Mouse (Mus musculus) stomach, embryonic 14.5 days (tissue): Measurements from ENCODE around the gene Luzp4. TPM values are rescaled to one million over a fixed set of nuclear protein-coding genes. Genes with fewer than 3 reads are reported as not detected.
"Not testable (repeated sequence)": the region's sequence is repeated elsewhere in the genome, so short reads cannot be mapped to it uniquely, and the experiment has no call there.

Source experiments
- ATAC-seq: fragments of 200-750 bp; cut with Nextera tagmentation; 2 replicates; pipeline ENCODE4 v1.8.0; 2017; ENCODE audit warnings: low read depth, moderate TSS enrichment; ENCODE audit not compliant: insufficient number of reproducible peaks, insufficient read depth, low FRiP score
- H3K27ac ChIP-seq: fragments of 300-500 bp; sonication (generic); 2 replicates; pipeline ENCODE4 v1.5.1; 2014; ENCODE audit warnings: mild to moderate bottlenecking, low read length, moderate library complexity, mixed read lengths
- H3K27me3 ChIP-seq: fragments of 300-500 bp; sonication (generic); 2 replicates; pipeline ENCODE4 v1.6.1; 2014; ENCODE audit warnings: low read length, control low read depth, mixed read lengths; ENCODE audit not compliant: control insufficient read depth, insufficient read depth
- H3K36me3 ChIP-seq: fragments of 300-500 bp; sonication (generic); 2 replicates; pipeline ENCODE4 v1.6.1; 2014; ENCODE audit warnings: mild to moderate bottlenecking, control low read depth, low read length, moderate library complexity, mixed read lengths; ENCODE audit not compliant: control insufficient read depth, insufficient read depth
- H3K4me1 ChIP-seq: fragments of 300-500 bp; sonication (generic); 2 replicates; pipeline ENCODE4 v1.6.1; 2014; ENCODE audit warnings: low read length, control low read depth, mixed read lengths; ENCODE audit not compliant: control insufficient read depth, insufficient read depth
- H3K4me2 ChIP-seq: fragments of 300-500 bp; sonication (generic); replicated peaks from 2 replicates; pipeline ENCODE4 v1.6.1; 2014; ENCODE audit warnings: low read depth, low read length, control low read depth
- H3K4me3 ChIP-seq: fragments of 300-500 bp; sonication (generic); 2 replicates; pipeline ENCODE4 v1.5.1; 2014; ENCODE audit warnings: low read depth, low read length, control low read depth
- H3K9ac ChIP-seq: fragments of 300-500 bp; sonication (generic); replicated peaks from 2 replicates; pipeline ENCODE4 v1.6.1; 2014; ENCODE audit warnings: low read depth, mild to moderate bottlenecking, control low read depth, low read length, moderate library complexity, mixed read lengths
- H3K9me3 ChIP-seq: fragments of 300-500 bp; sonication (generic); 2 replicates; pipeline ENCODE4 v1.6.1; 2016; ENCODE audit warnings: low read depth, low read length, control low read depth; ENCODE audit not compliant: control insufficient read depth
- WGBS: fragments of 180-500 bp; shearing (Covaris S2); extraction: QIAGEN DNeasy Blood & Tissue Kit; methylation state at CpG from one replicate; pipeline ENCODE4 v1.1.7; 2014; 5-methylcytosine and 5-hydroxymethylcytosine counted together
- polyA plus RNA-seq: library from polyadenylated mRNA; unstranded; fragments of >200 nt; fragmentation: Nextera tagmentation; extraction: Ambion mirVana; gene quantifications from 2 replicates; pipeline ENCODE4 v1.2.1, GENCODE M21; 2014

Gene Luzp4
- not detected in 2 replicates for polyA plus RNA-seq

- 94% methylated on average over 2 of the region's 6 CpGs for WGBS
Measured at GRCm38 (mm10) chrX:148857340-148857739, at the start of gene Luzp4. Gene Luzp4 (plus strand): TSS chrX:148857640.

GRCm38 (mm10) chrX:148841801-148842200, 15.6 kb upstream of the Luzp4 start:
- H3K27me3 ChIP-seq, H3K9me3 ChIP-seq, ATAC-seq, H3K4me3 ChIP-seq, H3K27ac ChIP-seq, H3K9ac ChIP-seq, H3K4me1 ChIP-seq, H3K36me3 ChIP-seq, H3K4me2 ChIP-seq: not testable (repeated sequence)
- WGBS, result 87% methylated on average over 2 of the region's 4 CpGs

More at GRCm38 (mm10) chrX:148857340-148857739, at the start of gene Luzp4:
- H3K27ac ChIP-seq, H3K4me3 ChIP-seq, ATAC-seq, H3K9ac ChIP-seq, H3K36me3 ChIP-seq, H3K4me2 ChIP-seq, H3K27me3 ChIP-seq, H3K9me3 ChIP-seq, H3K4me1 ChIP-seq: not testable (repeated sequence)

Other genes starting within 250 kb of the Luzp4 start
- gene Gm8334, start 242.5 kb upstream of the Luzp4 start, polyA plus RNA-seq, result not detected in 2 replicates
- gene Gm15127, start 194.0 kb upstream of the Luzp4 start, polyA plus RNA-seq, result not detected in 2 replicates
- not detected in 2 replicates for gene Ott, start 216.6 kb downstream of the Luzp4 start, polyA plus RNA-seq